Mouse (Mus musculus): ENCODE results near the gene Capzb. TPM values are rescaled to one million over a fixed set of nuclear protein-coding genes. Genes with fewer than 3 reads are reported as not detected.

Capzb gene
- 100 to 1,000 TPM; 343 to 361 TPM for total RNA-seq (2021)
- long read RNA-seq, experiment 1, transcript Capzb-204 (9 exons, 1,674 nt) = major isoform, 215 of 252 reads
- long read RNA-seq, experiment 1, transcript Capzb-203 (10 exons, 1,702 nt) = minor isoform, 5 of 252 reads
- long read RNA-seq, experiment 1, partial matches to known transcripts = 13 of 252 reads
- long read RNA-seq, experiment 1, other reads (novel, unspliced or antisense) = 19 of 252 reads
- long read RNA-seq, experiment 2, transcript Capzb-203 (10 exons, 1,702 nt) = minor isoform, 13 of 401 reads
- long read RNA-seq, experiment 2, transcript Capzb-204 (9 exons, 1,674 nt) = major isoform, 350 of 401 reads
- long read RNA-seq, experiment 2, partial matches to known transcripts = 18 of 401 reads
- long read RNA-seq, experiment 2, other reads (novel, unspliced or antisense) = 19 of 401 reads

DNA sequence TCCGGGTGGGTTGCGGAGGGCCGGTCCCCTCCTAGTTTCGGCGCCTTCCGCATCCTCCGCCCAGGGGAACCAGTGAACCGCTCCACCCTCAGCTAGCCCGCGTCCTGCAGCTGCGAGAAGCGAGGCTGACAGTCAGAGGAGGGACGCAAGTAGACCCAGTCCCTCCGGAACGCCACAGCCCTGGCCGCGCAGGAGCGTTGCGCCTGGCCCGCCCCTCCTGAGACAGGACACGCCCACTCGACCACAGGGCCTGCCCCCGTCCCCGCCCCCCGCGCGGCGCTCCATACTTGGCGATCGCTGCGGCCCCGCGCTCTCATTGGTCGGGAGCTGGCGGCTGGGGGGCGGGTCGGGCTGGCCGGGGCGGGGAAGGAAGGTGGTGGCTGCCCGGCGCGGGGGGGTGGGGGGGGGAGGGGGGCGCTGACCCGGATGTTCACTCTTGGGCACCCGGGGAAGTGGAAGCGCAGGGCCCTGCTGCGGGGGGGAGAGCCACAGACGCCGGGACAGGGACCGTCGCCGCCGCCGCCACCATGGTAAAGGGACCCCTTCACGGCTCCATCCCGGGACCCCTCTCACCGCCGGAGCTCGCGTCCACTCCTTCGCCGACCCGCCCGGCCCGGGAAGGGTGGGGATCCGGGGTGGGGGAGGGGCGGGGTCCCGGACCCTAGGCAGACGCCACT lies at the start of gene Capzb:
Gene Capzb (plus strand): TSS at position 401 of the 677 bp plus-strand sequence.
- DNase-seq (ENCODE audit: low spot score in 2 of 2) = peak; percentile 92 to 94

DNA sequence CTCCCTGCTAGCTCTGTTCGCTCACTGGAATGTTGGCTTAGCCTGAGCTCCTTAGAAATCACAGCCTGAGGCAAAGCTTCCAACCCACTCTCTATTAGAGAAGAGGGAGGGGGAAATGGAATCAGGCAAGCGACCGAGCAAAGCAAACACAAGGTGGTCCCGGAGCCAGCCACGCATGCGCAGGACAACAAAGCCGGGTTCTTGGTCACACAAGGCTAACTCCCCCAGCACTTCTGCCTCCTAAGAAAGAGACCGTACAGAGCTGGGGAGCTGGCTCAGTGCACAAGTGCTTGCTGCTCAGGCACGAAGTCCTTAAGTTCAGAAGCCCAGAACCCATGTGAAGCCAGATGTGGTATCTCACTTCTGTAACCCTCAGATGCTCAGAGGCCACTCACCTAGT lies 49.7 kb upstream of the Capzb start:
- DNase-seq (ENCODE audit: low spot score in 2 of 2) = no peak

DNA sequence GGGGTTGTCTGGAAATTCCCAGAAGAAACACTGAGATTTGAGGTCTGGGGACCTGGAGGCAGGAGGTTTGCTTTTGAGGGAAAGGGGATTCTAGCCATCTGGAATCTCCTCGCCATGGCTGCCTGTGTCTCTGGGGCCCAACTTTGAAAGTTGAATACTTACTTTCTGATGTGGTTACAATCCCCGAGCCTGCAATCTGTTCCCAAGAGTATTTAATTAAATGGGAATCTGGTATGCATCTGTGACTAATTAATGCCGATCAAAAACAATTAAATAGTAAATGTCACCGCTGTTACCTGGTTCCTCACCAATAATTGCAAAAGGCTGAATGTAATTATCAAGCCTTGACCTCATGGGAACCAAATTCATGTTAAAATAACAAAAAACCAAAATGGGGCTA lies 48.1 kb upstream of the Capzb start:
- DNase-seq (ENCODE audit: low spot score in 2 of 2) = no peak

DNA sequence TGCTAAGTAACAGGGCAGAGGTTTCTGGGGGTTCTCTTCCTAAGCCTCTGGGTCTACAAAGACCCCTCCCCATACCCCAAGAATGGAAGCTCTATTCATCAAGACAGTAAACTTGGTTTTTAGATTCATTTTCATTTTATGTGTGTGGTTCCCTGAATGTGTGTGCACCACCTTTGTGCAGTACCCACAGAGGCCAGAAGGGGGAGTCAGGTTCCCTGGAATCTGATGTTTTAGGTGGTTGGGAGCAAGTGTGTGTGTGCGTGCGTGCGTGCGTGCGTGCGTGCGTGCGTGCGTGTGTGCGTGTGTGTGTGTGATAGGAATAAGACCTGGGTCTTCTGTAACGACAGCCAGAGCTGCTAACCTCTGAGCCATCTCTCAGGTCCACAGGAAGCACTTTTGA lies 47.5 kb upstream of the Capzb start:
- DNase-seq (ENCODE audit: low spot score in 2 of 2) = no peak

DNA sequence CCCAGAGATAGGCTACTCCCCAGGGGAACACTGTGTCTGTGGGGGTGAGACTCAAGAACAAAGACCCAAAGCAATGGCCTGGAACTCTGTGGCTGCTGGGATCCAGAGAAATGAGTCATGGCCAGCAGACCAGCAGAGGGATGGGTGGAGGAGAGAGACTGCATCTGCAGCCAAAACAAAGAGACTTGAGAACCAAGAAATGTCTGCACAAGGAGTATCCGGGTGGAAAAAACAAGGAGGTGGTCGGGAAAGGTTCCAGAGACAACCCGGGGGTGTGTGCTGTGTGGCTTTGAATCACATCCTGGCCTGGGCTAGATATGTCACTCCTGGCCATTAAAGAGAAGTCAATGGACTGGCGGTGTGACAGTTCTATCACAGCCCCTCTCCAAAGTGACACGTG lies 45.9 kb upstream of the Capzb start:
- DNase-seq (ENCODE audit: low spot score in 2 of 2) = no peak

DNA sequence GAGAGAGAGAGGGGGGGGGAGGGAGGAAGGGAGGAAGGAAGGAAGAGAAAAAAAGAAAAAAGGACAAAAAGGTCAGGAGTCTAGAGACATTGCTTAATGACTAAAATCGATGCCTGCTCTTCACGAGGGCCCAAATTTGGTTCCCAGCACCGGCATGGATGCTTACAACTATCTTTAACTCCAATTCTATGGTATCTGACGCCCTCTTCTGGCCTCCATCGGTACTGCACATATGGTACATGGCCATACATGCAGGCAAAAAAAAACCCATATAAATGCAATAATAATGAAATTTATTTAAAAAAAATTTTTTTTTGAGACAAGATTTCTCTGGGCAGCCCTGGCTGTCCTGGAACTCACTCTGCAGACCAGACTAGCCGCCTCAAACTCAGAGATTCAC lies 41.3 kb upstream of the Capzb start:
- no peak for DNase-seq (ENCODE audit: low spot score in 2 of 2)

DNA sequence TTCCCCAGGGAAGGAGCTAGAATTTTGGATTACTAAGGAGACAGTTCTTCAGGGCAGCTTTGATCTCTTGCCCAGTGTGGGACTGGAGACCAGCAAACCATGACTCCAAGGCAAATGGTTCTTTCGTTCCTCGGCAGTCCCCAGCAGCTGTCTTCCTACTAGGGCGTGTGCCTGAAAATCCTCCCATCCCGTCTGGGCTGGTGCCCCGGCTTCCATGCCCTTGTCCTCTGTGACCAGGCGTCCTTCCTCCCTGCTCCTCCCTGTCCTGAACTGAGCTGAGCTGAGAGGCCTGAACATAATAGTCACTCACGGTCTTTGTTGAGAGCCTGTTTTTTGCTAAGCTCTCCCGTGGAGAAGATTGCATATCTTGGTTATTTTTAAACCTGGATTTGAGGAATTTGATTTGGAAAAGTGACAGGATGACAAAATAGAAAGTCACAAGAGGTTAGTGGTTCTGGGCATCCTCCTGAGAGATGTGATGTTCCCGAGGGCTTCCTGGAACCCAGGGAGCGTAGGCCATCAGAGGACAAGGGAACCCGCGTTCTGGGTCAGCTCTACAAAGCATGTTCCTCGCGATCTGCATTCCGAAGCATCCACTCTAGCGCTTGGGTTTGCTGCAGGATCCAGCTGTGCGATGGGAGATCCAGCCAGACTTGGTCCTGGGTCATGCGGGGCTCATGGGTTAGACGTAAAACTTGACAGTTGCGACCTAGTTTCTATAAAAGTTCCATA lies 38.0 kb upstream of the Capzb start:
- no peak for DNase-seq (ENCODE audit: low spot score in 2 of 2)

DNA sequence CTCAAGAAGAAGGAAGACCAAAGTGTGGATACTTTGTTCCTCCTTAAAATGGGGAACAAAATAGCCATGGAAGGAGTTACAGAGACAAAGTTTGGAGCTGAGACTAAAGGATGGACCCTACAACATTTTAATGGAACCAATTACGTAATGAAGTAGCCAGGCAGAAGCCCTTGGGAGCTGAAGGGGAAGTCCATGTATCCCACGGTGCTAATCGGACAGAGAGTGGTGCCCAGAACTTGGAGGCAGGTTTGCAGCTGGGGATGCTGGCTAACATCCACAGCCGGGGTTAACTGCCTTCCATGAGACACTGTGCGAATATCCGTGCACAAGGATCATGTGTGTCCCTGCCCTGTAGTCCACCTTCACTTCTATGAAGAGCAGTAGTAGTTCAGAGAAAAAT lies 36.2 kb upstream of the Capzb start:
- DNase-seq (ENCODE audit: low spot score in 2 of 2) = no peak

DNA sequence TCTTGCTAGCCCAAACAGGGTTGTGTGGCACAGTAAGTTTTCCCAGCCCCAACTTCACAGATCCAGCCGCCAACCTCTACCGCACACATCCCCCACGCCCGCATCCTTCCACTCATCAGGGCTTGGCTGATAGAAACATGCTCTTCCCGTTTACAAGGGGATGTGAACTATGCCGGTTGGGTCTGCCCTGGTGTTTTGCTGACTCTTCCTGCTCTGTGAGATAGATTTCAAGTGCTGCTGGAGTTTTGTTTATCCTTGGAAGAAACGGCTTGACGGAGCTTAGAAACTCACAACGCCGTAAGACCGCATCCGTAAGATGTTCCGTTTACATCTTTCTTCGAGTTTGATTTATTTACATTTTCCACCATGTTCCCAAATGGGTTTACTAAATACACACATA lies 34.3 kb upstream of the Capzb start:
- DNase-seq (ENCODE audit: low spot score in 2 of 2) = no peak

DNA sequence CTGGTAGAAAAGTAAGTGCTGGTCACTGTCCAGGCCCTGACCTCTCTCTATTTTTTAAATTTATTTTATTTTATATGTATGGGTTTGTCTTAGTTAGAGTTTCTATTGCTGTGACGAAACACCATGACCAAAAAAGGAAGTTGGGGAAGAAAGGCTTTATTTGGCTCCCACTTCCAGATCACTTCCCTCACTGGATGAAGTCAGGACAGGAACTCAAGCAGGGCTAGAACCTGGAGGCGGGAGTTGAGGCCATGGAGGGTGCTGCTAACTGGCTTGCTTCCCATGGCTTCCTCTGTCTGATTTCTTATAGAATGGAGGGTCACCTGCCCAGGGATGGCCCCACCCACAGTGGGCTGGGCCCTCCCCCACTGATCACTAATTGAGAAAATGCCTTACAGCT lies 31.6 kb upstream of the Capzb start:
- no peak for DNase-seq (ENCODE audit: low spot score in 2 of 2)

DNA sequence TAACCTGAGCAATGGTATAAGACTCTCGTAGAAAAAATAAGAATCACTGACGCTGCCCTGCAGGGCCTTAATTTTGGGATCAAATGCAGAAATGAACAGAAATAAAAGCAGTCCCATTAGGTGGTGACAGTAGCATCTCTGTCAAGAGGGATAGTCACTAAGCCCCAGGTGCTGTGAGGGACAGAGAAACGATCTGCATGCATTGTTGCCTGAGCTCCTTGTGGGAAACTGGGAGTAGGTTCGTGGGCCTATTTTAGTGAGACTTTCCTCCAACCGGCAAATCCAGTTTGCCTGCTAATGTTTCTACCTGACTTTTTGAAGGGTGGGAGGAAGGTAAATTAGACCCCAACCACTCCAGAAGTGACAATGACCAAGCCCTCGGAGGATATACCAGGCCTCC lies 28.6 kb upstream of the Capzb start:
- DNase-seq (ENCODE audit: low spot score in 2 of 2) = no peak

DNA sequence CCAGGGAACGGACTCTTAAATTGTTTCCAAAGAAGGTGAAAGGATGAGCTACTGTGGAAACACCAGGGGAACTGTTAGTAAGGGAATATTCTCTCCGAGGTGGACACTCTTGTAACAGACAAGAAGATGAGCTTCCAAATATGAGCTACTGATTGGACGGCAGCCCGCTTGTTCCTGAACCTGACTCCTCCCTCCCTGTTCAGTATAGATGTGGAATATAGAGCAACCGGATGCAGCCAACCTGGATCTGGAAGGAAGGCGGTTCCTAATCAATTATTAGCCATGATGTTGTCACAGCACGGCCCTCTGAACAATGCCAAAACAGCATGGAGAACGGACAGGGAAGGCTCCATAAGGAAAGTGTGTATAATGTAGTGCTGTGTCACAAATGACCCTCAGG lies 27.4 kb upstream of the Capzb start:
- no peak for DNase-seq (ENCODE audit: low spot score in 2 of 2)

DNA sequence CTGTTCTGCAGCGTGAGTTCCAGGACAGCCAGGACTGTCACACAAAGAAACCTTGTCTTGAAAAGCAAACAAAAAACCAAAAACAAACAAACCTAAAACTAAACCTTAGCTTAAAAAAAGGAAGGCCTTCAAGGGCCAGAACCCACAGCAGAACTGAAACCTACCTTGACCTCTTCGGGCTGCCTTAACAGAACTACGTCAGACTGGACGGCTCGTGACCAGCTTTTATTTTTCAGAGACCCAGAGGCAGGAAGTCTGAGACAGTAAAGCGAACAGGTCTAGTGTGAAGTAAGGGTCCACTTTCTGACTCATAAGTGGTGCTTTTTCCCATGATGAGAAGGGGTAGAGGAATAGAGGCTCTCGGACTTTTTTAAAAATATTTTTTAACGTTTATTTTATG lies 26.5 kb upstream of the Capzb start:
- DNase-seq (ENCODE audit: low spot score in 2 of 2) = no peak

DNA sequence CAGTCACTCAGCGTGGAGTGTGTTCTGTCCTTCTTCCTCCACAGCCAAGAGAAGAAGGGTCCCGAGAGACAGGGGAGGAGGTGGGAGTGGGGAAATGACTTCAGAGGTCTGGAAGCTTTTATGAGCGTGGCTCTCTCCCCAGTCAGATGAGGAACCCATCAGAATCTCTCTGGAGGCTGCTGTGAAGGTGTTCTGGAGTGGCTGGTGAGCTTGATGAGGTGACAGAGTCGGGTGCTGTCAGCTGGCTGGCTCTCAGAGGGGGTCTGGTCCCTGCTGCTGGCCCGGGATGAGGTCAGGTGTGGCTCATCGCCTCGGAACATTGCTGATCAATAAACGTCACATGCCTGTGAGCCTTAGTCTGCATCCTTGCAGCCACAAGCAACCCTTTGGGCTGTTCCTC lies 25.6 kb upstream of the Capzb start:
- DNase-seq (ENCODE audit: low spot score in 2 of 2) = no peak

DNA sequence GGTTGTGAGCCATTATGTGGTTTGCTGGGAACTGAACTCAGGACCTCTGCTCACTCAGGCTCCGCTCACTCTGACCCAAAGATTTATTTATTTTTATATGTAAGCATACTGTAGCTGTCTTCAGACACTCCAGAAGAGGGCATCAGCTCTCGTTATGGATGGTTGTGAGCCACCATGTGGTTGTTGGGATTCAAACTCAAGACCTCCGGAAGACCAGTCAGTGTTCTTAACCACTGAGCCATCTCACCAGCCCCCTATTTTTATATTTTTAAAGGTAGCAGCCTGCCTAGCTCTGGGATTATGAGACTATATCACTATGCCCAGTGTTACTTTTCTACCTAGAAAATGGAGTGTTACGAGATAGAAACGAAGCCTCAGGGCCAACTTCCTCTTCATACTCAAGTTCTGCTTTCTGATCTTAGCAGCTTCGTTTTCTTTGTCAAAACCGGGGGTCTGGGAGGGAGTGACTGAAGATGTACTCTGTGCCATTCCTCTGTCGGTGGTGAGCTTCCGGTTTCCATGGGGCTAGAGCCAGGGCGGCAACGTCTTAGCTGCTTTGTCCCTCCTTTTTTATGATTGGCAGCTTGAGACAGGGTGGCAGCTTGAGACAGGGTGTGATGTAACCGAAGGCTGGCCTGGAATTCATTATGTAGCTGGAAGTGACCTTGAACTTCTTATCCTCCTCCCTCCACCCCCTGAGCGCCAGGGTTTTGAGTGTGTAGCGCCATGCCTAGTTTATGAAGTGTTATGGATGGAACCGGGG lies 23.5 kb upstream of the Capzb start:
- no peak for DNase-seq (ENCODE audit: low spot score in 2 of 2)

DNA sequence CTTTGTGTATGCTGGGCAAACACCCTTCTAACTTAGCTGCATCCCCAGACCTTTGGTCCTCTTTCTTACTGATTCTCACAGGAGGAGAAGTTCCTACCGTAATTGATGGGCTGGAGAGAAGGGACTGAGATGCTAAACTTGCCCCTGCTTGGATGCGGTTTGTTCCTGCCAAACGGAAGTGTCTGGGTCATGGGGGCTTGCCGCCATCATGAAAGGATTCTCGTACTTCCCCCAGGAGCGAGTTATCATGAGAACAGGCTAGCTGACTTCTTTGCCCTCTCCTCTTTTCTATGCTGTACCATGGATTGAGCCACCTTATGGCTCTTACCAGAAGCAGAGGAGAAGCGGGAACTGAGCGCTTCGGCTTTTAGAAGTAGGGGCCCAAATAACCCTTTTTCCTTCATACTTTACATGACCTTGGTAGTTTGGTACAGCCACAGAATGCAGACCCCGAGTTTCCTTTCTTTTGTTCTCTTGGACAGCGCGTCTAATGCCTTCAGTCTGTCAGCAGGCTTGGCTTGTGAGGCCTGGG lies 22.9 kb upstream of the Capzb start:
- no peak for DNase-seq (ENCODE audit: low spot score in 2 of 2)

DNA sequence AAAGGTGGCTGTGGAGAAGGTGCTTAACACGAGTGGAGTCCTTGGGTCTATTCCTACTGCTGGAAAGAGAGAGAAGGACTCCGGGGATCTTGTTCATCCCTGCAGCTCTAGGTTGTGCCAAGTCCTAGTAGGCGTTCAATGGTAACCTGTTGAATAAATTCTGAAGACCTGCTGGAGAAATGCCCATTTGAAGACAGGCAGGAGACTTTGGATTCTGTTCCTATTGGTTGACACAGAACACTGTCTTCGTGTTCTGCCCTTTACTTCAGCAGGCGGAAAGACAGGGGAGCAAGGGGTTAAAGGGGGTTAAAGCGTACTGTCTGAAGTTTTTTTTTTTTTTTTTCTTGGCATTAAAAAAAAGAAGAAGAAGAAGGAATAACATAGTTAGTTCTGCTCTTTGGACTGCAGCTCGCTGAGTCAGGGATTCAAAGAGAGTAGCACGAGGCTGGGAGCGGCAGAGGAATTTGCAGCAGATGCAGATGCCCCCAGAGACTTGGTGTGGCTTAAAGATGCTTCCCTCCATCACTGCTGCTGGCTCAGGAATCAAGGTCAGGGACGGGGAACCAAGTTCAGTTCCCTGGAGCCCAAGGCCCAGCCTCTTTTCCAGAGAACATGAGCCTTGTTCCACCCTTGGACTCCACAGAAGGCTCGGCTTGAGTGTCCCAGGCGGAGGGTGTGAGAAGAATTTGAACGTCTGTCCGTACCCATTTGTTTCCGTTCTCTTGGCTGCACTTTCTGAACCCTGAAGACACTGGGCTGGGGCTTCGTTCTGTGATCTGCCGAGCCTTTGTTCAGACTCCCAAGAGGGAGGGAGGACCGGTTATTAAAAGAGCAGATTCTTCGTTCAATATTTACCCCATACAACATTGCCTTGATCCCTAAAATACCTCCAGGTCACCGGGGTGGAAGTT lies 17.4 kb upstream of the Capzb start:
- no peak for DNase-seq (ENCODE audit: low spot score in 2 of 2)

DNA sequence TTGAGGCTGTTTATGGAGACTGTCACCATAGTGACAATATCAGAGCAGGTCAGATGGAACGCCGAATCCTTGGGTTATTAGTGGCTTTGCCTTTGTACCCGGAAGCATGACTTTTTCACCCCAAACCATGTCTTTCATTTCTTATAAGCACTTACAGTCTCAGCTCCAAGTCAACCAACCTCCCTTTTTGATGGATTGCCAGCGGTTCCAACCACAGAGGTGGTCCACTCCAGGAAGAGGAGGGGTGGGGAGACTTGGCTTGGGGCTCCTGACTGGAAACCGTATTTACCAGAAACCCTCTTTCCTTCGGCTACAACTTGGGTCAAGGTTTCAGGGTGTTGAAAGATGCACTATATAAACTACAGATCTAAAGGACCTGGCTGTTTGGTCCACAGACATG lies 16.7 kb upstream of the Capzb start:
- DNase-seq (ENCODE audit: low spot score in 2 of 2) = no peak

DNA sequence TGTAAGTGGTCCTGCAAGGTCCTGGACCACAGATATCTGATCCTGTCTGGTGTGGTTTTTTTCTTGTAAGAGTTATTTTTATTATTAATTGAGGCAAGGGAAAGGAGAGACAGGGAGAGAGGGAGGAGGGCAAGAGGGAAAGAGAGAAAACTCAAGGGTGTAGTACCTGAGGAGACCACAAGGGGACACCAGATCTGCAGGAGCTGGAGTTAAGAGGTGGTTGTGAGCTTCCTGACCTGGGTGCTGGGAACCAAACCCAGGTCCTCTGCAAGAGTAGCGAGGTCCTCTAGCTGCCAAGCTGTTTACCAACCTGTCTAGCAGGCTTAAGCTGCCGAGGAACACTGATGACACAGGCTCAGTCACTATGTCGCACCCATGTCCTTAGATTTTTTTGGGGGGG lies 14.8 kb upstream of the Capzb start:
- DNase-seq (ENCODE audit: low spot score in 2 of 2) = no peak

DNA sequence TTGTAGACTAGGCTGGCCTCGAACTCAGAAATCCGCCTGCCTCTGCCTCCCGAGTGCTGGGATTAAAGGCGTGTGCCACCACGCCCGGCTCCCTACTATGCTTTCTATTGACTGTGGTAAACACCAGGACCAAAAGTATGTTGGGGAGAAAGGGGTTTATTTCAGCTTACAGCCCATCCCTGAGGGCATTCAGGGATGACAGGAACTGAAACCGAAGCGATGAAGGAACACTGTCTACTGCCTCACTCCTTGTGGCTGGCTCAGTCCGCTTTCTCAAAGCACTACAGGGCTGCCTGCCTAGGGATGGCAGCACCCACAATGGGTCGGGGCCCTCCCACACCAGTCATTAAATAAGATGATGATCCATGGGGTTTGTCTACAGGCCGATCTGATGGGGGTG lies 14.3 kb upstream of the Capzb start:
- no peak for DNase-seq (ENCODE audit: low spot score in 2 of 2)

All from adrenal gland, postnatal 4 days (tissue).